Mouse (Mus musculus) forebrain, postnatal 0 days (tissue): ENCODE results near the gene Cyp11a1. TPM values are rescaled to one million over a fixed set of nuclear protein-coding genes. Genes with fewer than 3 reads are reported as not detected.

ENCODE experiments used
- ATAC-seq: fragments of 200-750 bp; cut with Nextera tagmentation; 2 replicates; pipeline ENCODE4 v1.8.0; 2017; ENCODE audit warnings: mild to moderate bottlenecking, moderate library complexity
- DNase-seq: peaks from one replicate; pipeline ENCODE4 v3.0.0-alpha.2; 2015
- H3K27ac ChIP-seq: fragments of 300-500 bp; sonication (generic); 2 replicates; pipeline ENCODE4 v1.5.1; 2014; ENCODE audit warnings: low read depth, mild to moderate bottlenecking, antibody characterized with exemption, low read length, moderate library complexity, mixed read lengths
- H3K27me3 ChIP-seq: fragments of 300-500 bp; sonication (generic); 2 replicates; pipeline ENCODE4 v1.6.1; 2014; ENCODE audit warnings: mild to moderate bottlenecking, low read length, mixed read lengths; ENCODE audit not compliant: insufficient read depth
- H3K36me3 ChIP-seq: fragments of 300-500 bp; sonication (generic); 2 replicates; pipeline ENCODE4 v1.6.1; 2014; ENCODE audit warnings: mild to moderate bottlenecking, moderate library complexity; ENCODE audit not compliant: insufficient read depth
- H3K4me1 ChIP-seq: fragments of 300-500 bp; sonication (generic); 2 replicates; pipeline ENCODE4 v1.6.1; 2014; ENCODE audit warnings: antibody characterized with exemption; ENCODE audit not compliant: insufficient read depth
- H3K4me2 ChIP-seq: fragments of 300-500 bp; sonication (generic); 2 replicates; pipeline ENCODE4 v1.6.1; 2014; ENCODE audit warnings: low read depth, mild to moderate bottlenecking, moderate library complexity
- H3K4me3 ChIP-seq: fragments of 300-500 bp; sonication (generic); 2 replicates; pipeline ENCODE4 v1.5.1; 2014; ENCODE audit warnings: low read depth, low read length, mixed read lengths
- H3K9ac ChIP-seq: fragments of 300-500 bp; sonication (generic); 2 replicates; pipeline ENCODE4 v1.6.1; 2014; ENCODE audit warnings: mild to moderate bottlenecking
- H3K9me3 ChIP-seq: fragments of 300-500 bp; sonication (generic); 2 replicates; pipeline ENCODE4 v1.6.1; 2016; ENCODE audit warnings: low read length
- CTCF ChIP-seq: sonication (generic); IDR thresholded peaks from 2 replicates; pipeline ENCODE4 v1.5.1; 2016; ENCODE audit warnings: antibody characterized with exemption, control low read depth, low read depth
- WGBS: fragments of 180-500 bp; shearing (Covaris S2); extraction: QIAGEN DNeasy Blood & Tissue Kit; methylation state at CpG from one replicate; pipeline ENCODE4 v1.1.7; 2014; 5-methylcytosine and 5-hydroxymethylcytosine counted together
- polyA plus RNA-seq: library from polyadenylated mRNA; unstranded; fragments of >200 nt; fragmentation: Nextera tagmentation; extraction: Ambion mirVana; gene quantifications from 2 replicates; pipeline ENCODE4 v1.2.1, GENCODE M21; 2015
- total RNA-seq: library from RNA; depleted of rRNA; stranded (reverse); fragments of >200 nt; gene quantifications from 2 replicates; pipeline ENCODE4 v1.2.3, GENCODE M21; 2014

The Cyp11a1 gene
- total and polyA plus RNA-seq, 2 experiments from 2014 or later = 0.29 to 0.88 TPM

GRCm38 (mm10) chr9:57967237-57967960 is 38.8 kb upstream of the Cyp11a1 start:
- Histone ChIP-seq H3K4me3 (no peak overlapping the region), H3K4me2 (no peak overlapping the region), H3K9me3 (no peaks in the 10 kb centered on the region), H3K9ac (no peak overlapping the region), H3K27me3 (no peaks in the 10 kb centered on the region), H3K36me3 (peaks cover 3% of the 10 kb centered on the region; the same call in 1 of the 2 replicates), H3K27ac (no peak overlapping the region), H3K4me1 (no peaks in the 10 kb centered on the region)
- TF ChIP-seq CTCF = no peak
- DNase-seq (peak; percentile 35), ATAC-seq (peak; percentile 47; the same call in 1 of the 2 replicates)
- 71% methylated on average over 14 of the region's 14 CpGs for WGBS

GRCm38 (mm10) chr9:57968166-57968771 is 37.9 kb upstream of the Cyp11a1 start:
- Histone ChIP-seq H3K27me3 (no peaks in the 10 kb centered on the region), H3K4me2 (no peak overlapping the region), H3K9me3 (no peaks in the 10 kb centered on the region), H3K4me3 (no peak overlapping the region), H3K4me1 (no peaks in the 10 kb centered on the region), H3K27ac (no peak overlapping the region), H3K36me3 (no peaks in the 10 kb centered on the region), H3K9ac (no peak overlapping the region)
- WGBS = 90% methylated on average over 9 of the region's 9 CpGs
- DNase-seq (no peak), ATAC-seq (no peak)
- no peak for TF ChIP-seq CTCF

DNA sequence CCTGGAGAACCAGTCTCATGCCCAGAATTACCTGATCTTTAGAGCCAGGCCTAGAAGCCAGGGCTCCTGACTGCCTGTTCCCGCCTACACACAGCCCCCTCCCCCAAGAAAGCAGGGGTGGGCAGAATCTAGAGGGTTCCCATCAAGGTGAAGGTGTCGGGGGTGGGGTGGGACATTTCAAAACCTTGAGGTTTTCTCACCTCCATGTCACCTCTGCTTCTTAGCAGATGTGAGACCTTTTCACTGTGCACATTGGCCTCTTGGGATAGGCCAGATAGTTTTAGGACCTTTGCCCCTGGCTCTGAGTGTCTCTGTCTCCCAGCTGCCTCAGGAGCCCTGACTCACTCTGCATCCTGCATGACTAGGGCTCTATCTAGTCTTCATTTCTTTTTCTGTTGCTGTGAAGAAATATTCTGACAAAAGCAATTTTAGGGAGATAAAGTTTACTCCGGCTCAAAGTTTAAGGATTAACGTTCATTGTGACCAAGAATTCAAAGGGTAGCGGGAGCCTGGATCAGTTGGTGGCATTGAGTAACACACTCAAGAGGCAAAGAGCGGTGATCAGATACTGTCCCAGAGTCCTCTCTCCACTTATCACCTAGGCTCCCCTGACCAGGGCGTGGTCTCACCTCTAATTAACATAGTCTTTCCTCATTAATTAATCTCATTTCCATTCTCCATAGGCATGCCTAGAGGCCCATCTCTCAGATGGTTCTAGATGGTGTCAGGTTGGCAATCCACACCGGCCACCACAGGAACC is 37.2 kb upstream of the Cyp11a1 start:
- Histone ChIP-seq H3K4me1 (no peaks in the 10 kb centered on the region), H3K4me2 (no peak overlapping the region), H3K27ac (no peak overlapping the region), H3K9ac (no peak overlapping the region), H3K36me3 (no peaks in the 10 kb centered on the region), H3K27me3 (no peaks in the 10 kb centered on the region), H3K4me3 (no peak overlapping the region), H3K9me3 (no peaks in the 10 kb centered on the region)
- ATAC-seq (no peak), DNase-seq (no peak)
- TF ChIP-seq CTCF = no peak
- 91% methylated on average over 8 of the region's 8 CpGs for WGBS

- Histone ChIP-seq H3K9me3 (no peaks in the 10 kb centered on the region), H3K36me3 (no peaks in the 10 kb centered on the region), H3K4me1 (no peaks in the 10 kb centered on the region), H3K27me3 (no peaks in the 10 kb centered on the region), H3K27ac (0 out of 2 replicates have a peak overlapping the region, but pooled peaks have one; percentile 9), H3K4me2 (no peak overlapping the region), H3K4me3 (no peak overlapping the region), H3K9ac (no peak overlapping the region)
- TF ChIP-seq CTCF = no peak
- DNase-seq (no peak), ATAC-seq (no peak)
- 79% methylated on average over 11 of the region's 11 CpGs for WGBS
These were observed 36.3 kb upstream of the Cyp11a1 start for GRCm38 (mm10) chr9:57969736-57970495.

- H3K4me2 ChIP-seq = no peak overlapping the region
- H3K4me1 ChIP-seq = no peaks in the 10 kb centered on the region
- no peak for TF ChIP-seq CTCF
- WGBS = 85% methylated on average over 5 of the region's 5 CpGs
- no peak overlapping the region for H3K9ac ChIP-seq
- no peak overlapping the region for H3K27ac ChIP-seq
- no peak for ATAC-seq
- no peak overlapping the region for H3K4me3 ChIP-seq
- H3K36me3 ChIP-seq = no peaks in the 10 kb centered on the region
- DNase-seq = no peak
- no peaks in the 10 kb centered on the region for H3K9me3 ChIP-seq
- H3K27me3 ChIP-seq = no peaks in the 10 kb centered on the region
These were observed 34.8 kb upstream of the Cyp11a1 start for GRCm38 (mm10) chr9:57971413-57971812.

DNA sequence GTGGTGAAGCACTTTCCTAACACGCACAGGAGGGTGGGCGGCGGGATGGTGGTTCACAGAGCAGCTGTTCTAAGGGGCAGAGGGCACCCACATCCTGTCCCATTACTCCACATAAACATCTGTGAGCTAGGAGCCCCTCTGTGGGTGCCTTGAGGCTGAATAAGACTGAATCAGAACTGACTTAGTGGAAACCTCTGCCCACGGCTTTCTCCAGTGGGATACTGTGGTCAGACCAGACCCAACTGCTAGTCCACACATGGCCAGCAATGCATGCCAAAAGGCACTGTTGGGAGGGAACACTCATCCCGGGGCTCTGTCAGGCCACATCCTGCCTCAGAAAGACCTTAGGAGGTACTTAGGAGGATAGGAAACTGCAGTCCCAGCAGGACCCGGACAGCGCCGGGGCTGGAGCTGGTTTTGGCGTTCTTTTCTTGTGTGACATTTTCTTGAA is 34.0 kb upstream of the Cyp11a1 start:
- Histone ChIP-seq H3K27ac (no peak overlapping the region), H3K4me2 (no peak overlapping the region), H3K9me3 (no peaks in the 10 kb centered on the region), H3K9ac (no peak overlapping the region), H3K4me3 (no peak overlapping the region), H3K27me3 (no peaks in the 10 kb centered on the region), H3K4me1 (no peaks in the 10 kb centered on the region), H3K36me3 (no peaks in the 10 kb centered on the region)
- DNase-seq (no peak), ATAC-seq (no peak)
- no peak for TF ChIP-seq CTCF
- 70% methylated on average over 9 of the region's 9 CpGs for WGBS
